Mouse (Mus musculus): ENCODE results near the gene Naa35. TPM values are rescaled to one million over a fixed set of nuclear protein-coding genes. Genes with fewer than 3 reads are reported as not detected.
A peak's percentile ranks its signal among the peaks of the same experiment; 100 is the strongest.

The Naa35 gene
- total RNA-seq, 2 experiments from 2014 or later = 24.8 to 28.6 TPM

GRCm38 (mm10) chr13:59637800-59638199 is 52.7 kb downstream of the Naa35 start:
- DNase-seq (ENCODE audit: low spot score) = no peak

- peak; percentile 22 for DNase-seq (ENCODE audit: low spot score)
Measured at GRCm38 (mm10) chr13:59639368-59640177, 54.5 kb downstream of the Naa35 start.

GRCm38 (mm10) chr13:59640178-59640440 is 55.0 kb downstream of the Naa35 start:
- DNase-seq (ENCODE audit: low spot score) = peak; percentile 67

- no peak for DNase-seq (ENCODE audit: low spot score)
Measured at GRCm38 (mm10) chr13:59642818-59643217, 57.8 kb downstream of the Naa35 start.

- DNase-seq (ENCODE audit: low spot score) = no peak
Measured at GRCm38 (mm10) chr13:59645491-59645890, 60.4 kb downstream of the Naa35 start.

- DNase-seq (ENCODE audit: low spot score) = no peak
Measured at GRCm38 (mm10) chr13:59646674-59647244, 61.7 kb downstream of the Naa35 start.

GRCm38 (mm10) chr13:59647484-59647883 is 62.4 kb downstream of the Naa35 start:
- no peak for DNase-seq (ENCODE audit: low spot score)

- DNase-seq (ENCODE audit: low spot score) = no peak
Measured at GRCm38 (mm10) chr13:59648598-59648997, 63.5 kb downstream of the Naa35 start.

- DNase-seq (ENCODE audit: low spot score) = no peak
Measured at GRCm38 (mm10) chr13:59649781-59650180, 64.7 kb downstream of the Naa35 start.

GRCm38 (mm10) chr13:59652651-59653050 is 67.6 kb downstream of the Naa35 start:
- DNase-seq (ENCODE audit: low spot score) = no peak

GRCm38 (mm10) chr13:59653136-59653535 is 68.1 kb downstream of the Naa35 start:
- DNase-seq (ENCODE audit: low spot score) = no peak

GRCm38 (mm10) chr13:59654465-59654864 is 69.4 kb downstream of the Naa35 start:
- DNase-seq (ENCODE audit: low spot score) = no peak

- no peak for DNase-seq (ENCODE audit: low spot score)
Measured at GRCm38 (mm10) chr13:59655718-59656315, 70.8 kb downstream of the Naa35 start.

GRCm38 (mm10) chr13:59656316-59656832 is 71.3 kb downstream of the Naa35 start:
- DNase-seq (ENCODE audit: low spot score) = no peak

- peak; percentile 33 for DNase-seq (ENCODE audit: low spot score)
Measured at GRCm38 (mm10) chr13:59656975-59657388, 71.9 kb downstream of the Naa35 start.

GRCm38 (mm10) chr13:59657781-59658180 is 72.7 kb downstream of the Naa35 start:
- no peak for DNase-seq (ENCODE audit: low spot score)

- no peak for DNase-seq (ENCODE audit: low spot score)
Measured at GRCm38 (mm10) chr13:59660371-59660770, 75.3 kb downstream of the Naa35 start.

- DNase-seq (ENCODE audit: low spot score) = no peak
Measured at GRCm38 (mm10) chr13:59661387-59661786, 76.3 kb downstream of the Naa35 start.

GRCm38 (mm10) chr13:59661966-59662365 is 76.9 kb downstream of the Naa35 start:
- DNase-seq (ENCODE audit: low spot score) = no peak

- DNase-seq (ENCODE audit: low spot score) = no peak
Measured at GRCm38 (mm10) chr13:59663939-59664712, 79.1 kb downstream of the Naa35 start.

- no peak for DNase-seq (ENCODE audit: low spot score)
Measured at GRCm38 (mm10) chr13:59667763-59668162, 82.7 kb downstream of the Naa35 start.

Measured in gastrocnemius, adult 18-20 months (tissue).